Mouse (Mus musculus) CD8-positive naive resting alpha-beta T cell, adult 2 months (primary cell): ENCODE measurements around the gene Rhbdl1.

Experiments
- DNase-seq, 2 experiments: peaks; one replicate each; pipeline ENCODE4 v3.0.0; 2022; ENCODE audit warnings: low read depth in 2 of 2, low spot score in 2 of 2

Gene Rhbdl1

GRCm38 (mm10) chr17:25840519-25840918 is 3.4 kb upstream of the Rhbdl1 start:
- no peak for DNase-seq

GRCm38 (mm10) chr17:25839455-25840235 is 2.5 kb upstream of the Rhbdl1 start:
- DNase-seq = no peak

- no peak for DNase-seq
Observed at GRCm38 (mm10) chr17:25838904-25839303, 1.8 kb upstream of the Rhbdl1 start.

- no peak for DNase-seq
Observed at GRCm38 (mm10) chr17:25837533-25837932, 438 bp upstream of the Rhbdl1 start.

GRCm38 (mm10) chr17:25836397-25837075 is 559 bp downstream of the Rhbdl1 start:
- no peak for DNase-seq

GRCm38 (mm10) chr17:25835816-25836215 is 1.3 kb downstream of the Rhbdl1 start:
- DNase-seq = no peak

- no peak for DNase-seq
Observed at GRCm38 (mm10) chr17:25835301-25835700, 1.8 kb downstream of the Rhbdl1 start.

- no peak for DNase-seq
Observed at GRCm38 (mm10) chr17:25834595-25835222, 2.4 kb downstream of the Rhbdl1 start.

GRCm38 (mm10) chr17:25833961-25834594 is 3.0 kb downstream of the Rhbdl1 start:
- DNase-seq = no peak

- DNase-seq = no peak
Observed at GRCm38 (mm10) chr17:25833291-25833663, 3.8 kb downstream of the Rhbdl1 start, which contains the start of gene Stub1. TSS of gene Stub1 (minus strand) at chr17:25833404.

GRCm38 (mm10) chr17:25832436-25833290 is 4.4 kb downstream of the Rhbdl1 start:
- DNase-seq = peak; percentile 92 to 94

GRCm38 (mm10) chr17:25831451-25832281 is 5.4 kb downstream of the Rhbdl1 start:
- no peak for DNase-seq

- no peak for DNase-seq
Observed at GRCm38 (mm10) chr17:25830806-25831431, 6.2 kb downstream of the Rhbdl1 start.

GRCm38 (mm10) chr17:25830200-25830753 is 6.8 kb downstream of the Rhbdl1 start:
- DNase-seq = no peak

GRCm38 (mm10) chr17:25829558-25830017 is 7.5 kb downstream of the Rhbdl1 start:
- DNase-seq = no peak

- DNase-seq = peak; percentile 47 to 61
Observed at GRCm38 (mm10) chr17:25828712-25829557, 8.2 kb downstream of the Rhbdl1 start, which contains the start of gene Jmjd8. TSS of gene Jmjd8 (plus strand) at chr17:25828867.

GRCm38 (mm10) chr17:25828223-25828594 is 8.9 kb downstream of the Rhbdl1 start:
- DNase-seq = no peak
